Mouse (Mus musculus) hindbrain, postnatal 0 days (tissue): ENCODE data around the gene Mogs. TPM values are rescaled to one million over a fixed set of nuclear protein-coding genes. Genes with fewer than 3 reads are reported as not detected.

Experiments used
- ATAC-seq: fragments of 200-750 bp; cut with Nextera tagmentation; 2 replicates; pipeline ENCODE4 v1.8.0; 2017; ENCODE audit warnings: mild to moderate bottlenecking, moderate TSS enrichment, moderate library complexity
- DNase-seq: peaks from one replicate; pipeline ENCODE4 v3.0.0-alpha.2; 2015; ENCODE audit warnings: low spot score
- H3K27ac ChIP-seq: fragments of 300-500 bp; sonication (generic); 2 replicates; pipeline ENCODE4 v1.5.1; 2014; ENCODE audit warnings: mild to moderate bottlenecking
- H3K27me3 ChIP-seq: fragments of 300-500 bp; sonication (generic); 2 replicates; pipeline ENCODE4 v1.6.1; 2014; ENCODE audit warnings: low read length, mixed read lengths; ENCODE audit not compliant: insufficient read depth
- H3K36me3 ChIP-seq: fragments of 300-500 bp; sonication (generic); 2 replicates; pipeline ENCODE4 v1.6.1; 2014; ENCODE audit warnings: low read length, mixed read lengths; ENCODE audit not compliant: insufficient read depth
- H3K4me1 ChIP-seq: fragments of 300-500 bp; sonication (generic); 2 replicates; pipeline ENCODE4 v1.6.1; 2014; ENCODE audit warnings: antibody characterized with exemption, low read length, mixed read lengths; ENCODE audit not compliant: insufficient read depth
- H3K4me2 ChIP-seq: fragments of 300-500 bp; sonication (generic); 2 replicates; pipeline ENCODE4 v1.6.1; 2014; ENCODE audit warnings: low read depth, mild to moderate bottlenecking, low read length, moderate library complexity, mixed read lengths
- H3K4me3 ChIP-seq: fragments of 300-500 bp; sonication (generic); 2 replicates; pipeline ENCODE4 v1.5.1; 2014; ENCODE audit warnings: low read length
- H3K9ac ChIP-seq: fragments of 300-500 bp; sonication (generic); replicated peaks from 2 replicates; pipeline ENCODE4 v1.6.1; 2014; ENCODE audit warnings: mild to moderate bottlenecking, low read length, moderate library complexity, mixed read lengths
- H3K9me3 ChIP-seq: fragments of 300-500 bp; sonication (generic); 2 replicates; pipeline ENCODE4 v1.6.1; 2016; ENCODE audit warnings: low read length, mixed read lengths
- CTCF ChIP-seq: IDR thresholded peaks from 2 replicates; pipeline ENCODE4 v1.5.1; 2016; ENCODE audit warnings: antibody characterized with exemption, control low read depth, low read depth
- WGBS: fragments of 180-500 bp; shearing (Covaris S2); extraction: QIAGEN DNeasy Blood & Tissue Kit; methylation state at CpG from one replicate; pipeline ENCODE4 v1.1.7; 2014; 5-methylcytosine and 5-hydroxymethylcytosine counted together
- polyA plus RNA-seq: library from polyadenylated mRNA; unstranded; fragments of >200 nt; fragmentation: Nextera tagmentation; extraction: Ambion mirVana; gene quantifications from 2 replicates; pipeline ENCODE4 v1.2.1, GENCODE M21; 2015
- total RNA-seq: library from RNA; depleted of rRNA; stranded (reverse); fragments of >200 nt; gene quantifications from 2 replicates; pipeline ENCODE4 v1.2.3, GENCODE M21; 2014

The Mogs gene
- total and polyA plus RNA-seq, 2 experiments from 2014 or later: 21.1 to 48.5 TPM

DNA sequence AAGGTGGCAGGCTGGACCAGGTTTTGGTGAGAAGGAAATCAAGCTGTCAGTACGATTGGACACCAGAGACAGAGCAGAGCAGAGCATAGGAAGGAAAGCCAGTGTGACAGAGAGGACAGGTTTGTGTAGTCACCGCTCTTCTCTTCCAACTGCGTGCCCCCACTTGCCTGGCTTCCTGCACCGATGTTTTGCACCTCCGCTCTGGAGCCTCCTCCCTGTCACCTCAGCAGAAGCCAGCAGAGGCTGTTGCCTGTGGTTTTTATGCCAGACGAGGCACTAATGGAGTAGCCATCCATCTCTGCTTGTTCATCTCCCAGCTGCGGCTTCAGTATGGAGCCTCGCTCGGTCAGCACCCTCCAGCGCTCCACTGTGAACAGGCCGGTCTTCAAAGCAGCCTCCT is 27.6 kb downstream of the Mogs start:
- H3K4me2 ChIP-seq: peak overlapping the region; percentile 65
- no peaks in the 10 kb centered on the region for H3K36me3 ChIP-seq
- 38% methylated on average over 11 of the region's 11 CpGs for WGBS
- DNase-seq: no peak
- peak overlapping the region; percentile 11; the same call in 1 of the 2 replicates for H3K27ac ChIP-seq
- peaks cover 9% of the 10 kb centered on the region; the same call in 1 of the 2 replicates for H3K4me1 ChIP-seq
- H3K9me3 ChIP-seq: no peaks in the 10 kb centered on the region
- no peak overlapping the region for H3K4me3 ChIP-seq
- H3K27me3 ChIP-seq: no peaks in the 10 kb centered on the region
- no peak for ATAC-seq
- no peak for TF ChIP-seq CTCF
- H3K9ac ChIP-seq: no peak overlapping the region; the same call in 1 of the 2 replicates

DNA sequence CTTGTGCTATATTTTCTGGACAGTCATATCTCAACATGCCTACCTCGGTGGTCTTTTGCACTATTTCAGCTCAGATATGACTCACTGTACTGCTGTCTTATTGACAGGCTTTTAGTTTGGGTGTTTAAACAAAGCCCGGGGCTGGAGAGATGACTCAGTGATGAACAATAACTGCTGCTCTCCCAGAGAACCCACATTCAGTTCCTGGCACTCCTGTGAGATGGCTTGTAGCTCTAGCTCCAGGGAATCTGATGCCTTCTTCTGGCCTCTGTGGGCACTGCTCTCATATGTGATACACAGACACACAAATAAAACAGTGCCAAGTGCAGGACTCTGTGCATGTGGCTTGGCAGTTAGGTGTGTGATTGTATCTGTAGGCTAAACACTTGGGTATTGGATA is 29.9 kb downstream of the Mogs start:
- TF ChIP-seq CTCF: 0 out of 2 replicates have a peak, but pooled peaks have one; percentile 4
- no peak overlapping the region for H3K27ac ChIP-seq
- 80% methylated on average over 2 of the region's 2 CpGs for WGBS
- H3K4me3 ChIP-seq: no peak overlapping the region
- H3K9ac ChIP-seq: no peak overlapping the region
- H3K36me3 ChIP-seq: 0 out of 2 replicates have a peak, but pooled peaks cover 4% of the 10 kb centered on the region
- no peak for ATAC-seq
- H3K9me3 ChIP-seq: no peaks in the 10 kb centered on the region
- H3K27me3 ChIP-seq: no peaks in the 10 kb centered on the region
- peaks cover 9% of the 10 kb centered on the region; the same call in 1 of the 2 replicates for H3K4me1 ChIP-seq
- no peak for DNase-seq
- H3K4me2 ChIP-seq: no peak overlapping the region

DNA sequence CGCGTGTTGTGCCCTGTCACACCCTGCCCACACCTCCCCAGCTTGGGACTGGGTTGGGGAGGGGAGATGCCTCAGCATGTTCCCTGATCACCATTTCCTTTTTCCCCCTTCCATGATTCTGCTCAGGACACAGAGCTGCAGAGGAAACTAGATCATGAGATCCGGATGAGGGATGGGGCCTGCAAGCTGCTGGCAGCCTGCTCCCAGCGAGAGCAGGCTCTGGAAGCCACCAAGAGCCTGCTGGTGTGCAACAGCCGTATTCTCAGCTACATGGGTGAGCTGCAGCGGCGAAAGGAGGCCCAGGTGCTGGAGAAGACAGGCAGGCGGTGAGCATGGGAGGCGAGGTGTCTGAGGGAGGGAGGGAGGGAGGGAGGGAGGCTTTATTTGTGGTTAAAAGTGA is 30.5 kb downstream of the Mogs start:
- Histone ChIP-seq H3K9ac (no peak overlapping the region), H3K27me3 (no peaks in the 10 kb centered on the region), H3K4me3 (no peak overlapping the region), H3K4me2 (no peak overlapping the region), H3K9me3 (no peaks in the 10 kb centered on the region), H3K27ac (no peak overlapping the region), H3K4me1 (peaks cover 9% of the 10 kb centered on the region; the same call in 1 of the 2 replicates), H3K36me3 (0 out of 2 replicates have a peak, but pooled peaks cover 4% of the 10 kb centered on the region)
- WGBS: 74% methylated on average over 9 of the region's 9 CpGs
- DNase-seq (no peak), ATAC-seq (no peak)
- TF ChIP-seq CTCF: no peak

DNA sequence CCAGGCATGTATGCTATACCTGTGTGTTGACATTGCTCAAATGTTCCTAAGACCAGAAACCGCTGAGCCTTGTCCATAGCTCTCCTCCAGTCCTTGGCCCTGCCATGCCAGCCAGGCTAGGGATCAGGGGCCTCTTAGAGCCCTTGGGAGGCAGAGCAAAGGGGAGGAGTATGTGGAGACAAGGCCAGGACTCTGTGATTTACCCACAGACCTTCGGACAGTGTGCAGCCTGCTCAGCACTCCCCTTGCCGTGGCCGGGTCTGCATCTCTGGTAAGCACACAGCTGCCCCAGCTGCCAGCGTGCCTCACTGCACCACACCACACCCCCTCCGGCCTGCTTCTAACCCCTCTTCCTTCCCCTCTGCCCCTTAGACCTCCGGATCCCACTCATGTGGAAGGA is 32.0 kb downstream of the Mogs start:
- Histone ChIP-seq H3K9ac (no peak overlapping the region), H3K36me3 (0 out of 2 replicates have a peak, but pooled peaks cover 4% of the 10 kb centered on the region), H3K27ac (no peak overlapping the region), H3K9me3 (no peaks in the 10 kb centered on the region), H3K4me1 (0 out of 2 replicates have a peak, but pooled peaks cover 3% of the 10 kb centered on the region), H3K4me3 (no peak overlapping the region), H3K27me3 (no peaks in the 10 kb centered on the region), H3K4me2 (no peak overlapping the region)
- WGBS: 66% methylated on average over 7 of the region's 7 CpGs
- no peak for TF ChIP-seq CTCF
- DNase-seq (no peak), ATAC-seq (no peak)

DNA sequence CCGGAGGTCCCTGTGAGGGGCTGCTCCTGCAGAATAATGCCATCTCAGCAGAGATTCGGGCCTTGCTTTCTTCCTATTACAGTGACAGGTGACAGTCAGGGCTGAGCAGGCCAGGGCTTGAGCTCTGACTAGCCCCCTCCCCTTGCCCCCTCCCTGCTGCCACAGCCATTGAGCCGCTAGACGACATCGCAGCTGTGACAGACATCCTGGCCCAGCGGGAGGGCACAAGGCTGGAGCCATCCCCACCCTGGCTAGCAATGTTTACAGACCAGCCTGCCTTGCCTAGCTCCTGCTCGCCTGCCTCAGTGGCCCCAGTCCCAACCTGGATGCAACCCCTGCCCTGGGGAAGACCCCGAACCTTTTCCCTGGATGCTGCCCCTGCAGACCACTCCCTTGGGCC is 36.4 kb downstream of the Mogs start:
- H3K9me3 ChIP-seq: no peaks in the 10 kb centered on the region
- 0 out of 2 replicates have a peak, but pooled peaks cover 4% of the 10 kb centered on the region for H3K36me3 ChIP-seq
- no peak overlapping the region for H3K27ac ChIP-seq
- WGBS: 25% methylated on average over 8 of the region's 8 CpGs
- H3K4me3 ChIP-seq: no peak overlapping the region
- ATAC-seq (no peak), DNase-seq (no peak)
- TF ChIP-seq CTCF: no peak
- no peaks in the 10 kb centered on the region for H3K4me1 ChIP-seq
- no peaks in the 10 kb centered on the region for H3K27me3 ChIP-seq
- H3K9ac ChIP-seq: no peak overlapping the region
- no peak overlapping the region for H3K4me2 ChIP-seq

DNA sequence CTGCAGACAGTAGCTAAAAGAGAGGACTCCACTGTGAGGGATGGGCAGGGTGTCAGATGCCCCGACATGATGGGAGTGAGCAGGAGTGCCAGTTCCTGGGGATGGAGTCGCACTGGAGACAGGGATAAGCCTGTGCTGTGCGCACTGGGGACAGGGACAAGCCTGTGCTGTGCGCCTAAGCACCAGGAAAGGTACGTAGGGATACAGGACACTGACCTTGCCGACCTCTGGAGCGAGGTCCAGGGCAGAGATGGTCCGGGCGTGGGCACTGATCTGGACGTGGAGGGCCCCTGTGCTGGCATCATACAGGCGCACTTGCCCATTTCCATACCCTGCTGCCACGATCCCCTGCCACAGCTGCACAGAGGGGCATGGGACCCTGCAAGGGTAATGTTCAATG is 37.7 kb downstream of the Mogs start:
- DNase-seq (no peak), ATAC-seq (no peak)
- H3K9me3 ChIP-seq: no peaks in the 10 kb centered on the region
- TF ChIP-seq CTCF: no peak
- no peak overlapping the region for H3K27ac ChIP-seq
- H3K9ac ChIP-seq: no peak overlapping the region
- no peaks in the 10 kb centered on the region for H3K4me1 ChIP-seq
- WGBS: 86% methylated on average over 12 of the region's 12 CpGs
- no peak overlapping the region for H3K4me3 ChIP-seq
- no peaks in the 10 kb centered on the region for H3K27me3 ChIP-seq
- no peak overlapping the region for H3K4me2 ChIP-seq
- H3K36me3 ChIP-seq: 0 out of 2 replicates have a peak, but pooled peaks cover 4% of the 10 kb centered on the region

DNA sequence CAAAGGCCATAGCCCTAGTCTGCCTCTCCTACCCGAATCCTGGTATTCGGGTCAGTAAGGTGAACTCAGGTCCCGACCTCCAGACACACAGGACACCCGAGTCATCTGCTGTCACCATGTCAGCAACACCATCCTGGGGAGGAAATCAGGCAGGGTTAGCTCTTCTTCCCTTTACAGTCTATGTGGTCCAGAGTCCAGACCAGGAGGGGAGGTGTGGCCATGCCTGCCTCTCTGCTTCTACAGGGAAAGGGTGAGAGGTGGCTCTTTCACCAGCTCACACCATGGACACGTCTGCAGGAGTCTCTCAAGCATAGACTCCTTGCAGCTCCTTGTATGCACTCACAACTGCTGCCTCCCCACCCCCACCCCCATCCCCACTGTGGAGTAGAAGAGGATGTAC is 38.2 kb downstream of the Mogs start:
- WGBS: 79% methylated on average over 5 of the region's 5 CpGs
- no peak overlapping the region for H3K9ac ChIP-seq
- H3K36me3 ChIP-seq: 0 out of 2 replicates have a peak, but pooled peaks cover 4% of the 10 kb centered on the region
- no peak for TF ChIP-seq CTCF
- H3K4me3 ChIP-seq: no peak overlapping the region
- H3K9me3 ChIP-seq: no peaks in the 10 kb centered on the region
- no peak overlapping the region for H3K27ac ChIP-seq
- H3K27me3 ChIP-seq: no peaks in the 10 kb centered on the region
- no peaks in the 10 kb centered on the region for H3K4me1 ChIP-seq
- DNase-seq (no peak), ATAC-seq (no peak)
- H3K4me2 ChIP-seq: no peak overlapping the region
